Mouse (Mus musculus) kidney, adult 2 months (tissue): ENCODE measurements at regions not wholly inside any gene's neighbourhood (a gene's known extent, or its start where the extent isn't known, plus 50 kb on each side); places are given as distances from the start of the nearest gene placed in this dataset.

ENCODE experiments used
- CTCF ChIP-seq: fragments of 200-500 bp; conservative IDR thresholded peaks from 2 replicates; pipeline ENCODE4 v1.5.1; 2011; ENCODE audit warnings: low read depth, mild to moderate bottlenecking, control low read depth, low read length, moderate library complexity, mixed read lengths; ENCODE audit not compliant: insufficient read depth, insufficient read length
- POLR2A ChIP-seq: fragments of 200-500 bp; IDR thresholded peaks from one replicate; pipeline ENCODE4 v1.6.1; 2011; ENCODE audit warnings: low read depth, low read length, control low read depth

GRCm38 (mm10) chr9:86011661-86012060, 169.5 kb downstream of the Tpbg start:
- no peak for TF ChIP-seq CTCF
- no peak for TF ChIP-seq POLR2A
